In genomic region chr9:56133970-56134369, GRCm38 (mm10) we compare ENCODE assay signal across 22 mouse cellular contexts. TPM values are rescaled to one million over a fixed set of nuclear protein-coding genes. Genes with fewer than 3 reads are reported as not detected.
DNase-seq lines count a peak whose midpoint lies in the region; ATAC-seq and TF ChIP-seq lines count a peak whose summit lies in the region.
"Had no signal": no experiment of that assay in that cellular context is flagged by ENCODE, and none has a peak within 500 bp of the region (broad histone marks: within the 10 kb centered on the region; RNA-seq: fewer than 3 reads in every experiment).

No protein-coding gene starts in this region.

- H3K4me2 ChIP-seq in heart, embryonic 12.5 days: no peak overlapping the region
- H3K4me2 ChIP-seq in heart, embryonic 16.5 days (ENCODE audit: low read depth, low read length): no peak overlapping the region
- no peak overlapping the region for H3K4me2 ChIP-seq in lung, embryonic 14.5 days
- H3K4me2 ChIP-seq in lung, postnatal 0 days (replicated peaks; ENCODE audit: low read depth, low read length): no peak overlapping the region
- H3K4me2 ChIP-seq: embryonic facial prominence, embryonic 13.5 days; forebrain, embryonic 13.5 days; hindbrain, embryonic 14.5 days had no signal

- H3K36me3 ChIP-seq in heart, embryonic 12.5 days: peaks cover 72% of the 10 kb centered on the region
- H3K36me3 ChIP-seq in heart, embryonic 16.5 days (ENCODE audit: control insufficient read depth, insufficient read depth): peaks cover 31% of the 10 kb centered on the region
- peaks cover 88% of the 10 kb centered on the region for H3K36me3 ChIP-seq in lung, embryonic 14.5 days (ENCODE audit: insufficient read depth)
- H3K36me3 ChIP-seq in lung, postnatal 0 days (ENCODE audit: insufficient read depth, low read length): peaks cover 7% of the 10 kb centered on the region; the same call in 1 of the 2 replicates

- 0 out of 2 replicates have a peak overlapping the region, but pooled peaks have one; percentile 24 for H3K27ac ChIP-seq in heart, embryonic 12.5 days (ENCODE audit: poor library complexity, severe bottlenecking)
- H3K27ac ChIP-seq in heart, embryonic 16.5 days (ENCODE audit: low read length): peak overlapping the region; percentile 69
- H3K27ac ChIP-seq in lung, embryonic 14.5 days (ENCODE audit: low read depth): 0 out of 2 replicates have a peak overlapping the region, but pooled peaks have one; percentile 8
- H3K27ac ChIP-seq in lung, postnatal 0 days (ENCODE audit: low read length): no peak overlapping the region
- H3K27ac ChIP-seq: embryonic facial prominence, embryonic 13.5 days; forebrain, embryonic 13.5 days; gastrocnemius, adult 2 months; hindbrain, embryonic 10.5 days; hindbrain, embryonic 14.5 days had no signal

- H3K4me1 ChIP-seq in heart, embryonic 12.5 days (replicated peaks): peaks cover 49% of the 10 kb centered on the region
- peaks cover 47% of the 10 kb centered on the region for H3K4me1 ChIP-seq in heart, embryonic 16.5 days (ENCODE audit: control insufficient read depth, insufficient read depth, low read length)
- H3K4me1 ChIP-seq in lung, embryonic 14.5 days (ENCODE audit: insufficient read depth): no peaks in the 10 kb centered on the region
- H3K4me1 ChIP-seq in lung, postnatal 0 days (ENCODE audit: insufficient read depth, low read depth, low read length): no peaks in the 10 kb centered on the region
- H3K4me1 ChIP-seq: forebrain, embryonic 13.5 days; hindbrain, embryonic 10.5 days had no signal

- no peak for TF ChIP-seq EP300 in lung, postnatal 0 days (IDR thresholded peaks at IDR 0.05)

- intact Hi-C loops in heart, postnatal 36 days (cut with DNase I): no loop called here
- intact Hi-C loops in heart, postnatal 14 days (cut with DNase I): no loop called here

- no peak for DNase-seq in heart, postnatal 36 days
- DNase-seq in heart, postnatal 14 days: no peak
- DNase-seq in lung, embryonic 14.5 days: no peak
- DNase-seq in lung, postnatal 0 days (ENCODE audit: low spot score): no peak
- DNase-seq in Muller cell, postnatal 12 days (ENCODE audit: inconsistent ontology term): no peak
- no peak for DNase-seq in frontal cortex, postnatal 36 days (ENCODE audit: low spot score in 2 of 2)
- DNase-seq: adrenal gland, postnatal 10 days; cerebellum, adult 11 months; cerebellum, adult 8-10 months; cerebellum, postnatal 14 days; forebrain, postnatal 0 days; gastrocnemius, adult 2 months; gastrocnemius, postnatal 25 days; heart, postnatal 10 days; kidney, adult 11 months; kidney, adult 9 months had no signal

- 56% methylated on average over 5 of the region's 5 CpGs for WGBS in heart, embryonic 12.5 days
- 53% methylated on average over 5 of the region's 5 CpGs for WGBS in heart, embryonic 16.5 days
- 83% methylated on average over 5 of the region's 5 CpGs for WGBS in lung, embryonic 14.5 days
- WGBS in lung, postnatal 0 days: 73% methylated on average over 5 of the region's 5 CpGs

- no peak overlapping the region for H3K4me3 ChIP-seq in heart, embryonic 12.5 days
- no peak overlapping the region for H3K4me3 ChIP-seq in heart, embryonic 16.5 days (ENCODE audit: low read length)
- H3K4me3 ChIP-seq in lung, embryonic 14.5 days (ENCODE audit: low read depth, low read length): no peak overlapping the region
- no peak overlapping the region for H3K4me3 ChIP-seq in lung, postnatal 0 days (ENCODE audit: low read depth, low read length)
- H3K4me3 ChIP-seq: embryonic facial prominence, embryonic 13.5 days; forebrain, embryonic 13.5 days; gastrocnemius, adult 2 months; hindbrain, embryonic 10.5 days had no signal

- ATAC-seq in heart, embryonic 12.5 days (ENCODE audit: insufficient number of reproducible peaks, low FRiP score): no peak
- ATAC-seq in heart, embryonic 16.5 days (replicated peaks; ENCODE audit: extremely low read depth, insufficient read depth, low FRiP score): no peak
- no peak for ATAC-seq in lung, embryonic 14.5 days (ENCODE audit: insufficient read depth)
- ATAC-seq in lung, postnatal 0 days: no peak
- ATAC-seq: forebrain, embryonic 13.5 days; forebrain, postnatal 0 days had no signal

- no peak for TF ChIP-seq CTCF in lung, embryonic 14.5 days (IDR thresholded peaks at IDR 0.05; ENCODE audit: low read depth)
- TF ChIP-seq CTCF in lung, postnatal 0 days (IDR thresholded peaks at IDR 0.05): no peak

- H3K9ac ChIP-seq in heart, embryonic 12.5 days: no peak overlapping the region
- no peak overlapping the region for H3K9ac ChIP-seq in heart, embryonic 16.5 days (ENCODE audit: low read length)
- no peak overlapping the region for H3K9ac ChIP-seq in lung, embryonic 14.5 days
- H3K9ac ChIP-seq in lung, postnatal 0 days (replicated peaks; ENCODE audit: low read depth): no peak overlapping the region
- H3K9ac ChIP-seq: embryonic facial prominence, embryonic 13.5 days; forebrain, embryonic 13.5 days; forebrain, postnatal 0 days; hindbrain, embryonic 14.5 days had no signal

- H3K27me3 ChIP-seq in heart, embryonic 12.5 days (replicated peaks): no peaks in the 10 kb centered on the region
- H3K27me3 ChIP-seq in heart, embryonic 16.5 days (ENCODE audit: control insufficient read depth, insufficient read depth, low read length): no peaks in the 10 kb centered on the region
- H3K27me3 ChIP-seq in lung, embryonic 14.5 days (ENCODE audit: insufficient read depth, low read length): no peaks in the 10 kb centered on the region
- H3K27me3 ChIP-seq in lung, postnatal 0 days (replicated peaks; ENCODE audit: insufficient read depth, low read length): no peaks in the 10 kb centered on the region
- H3K27me3 ChIP-seq: embryonic facial prominence, embryonic 13.5 days; forebrain, embryonic 13.5 days had no signal

- H3K9me3 ChIP-seq in heart, embryonic 12.5 days (replicated peaks): no peaks in the 10 kb centered on the region
- no peaks in the 10 kb centered on the region for H3K9me3 ChIP-seq in heart, embryonic 16.5 days (replicated peaks; ENCODE audit: control insufficient read depth, low read length)
- no peaks in the 10 kb centered on the region for H3K9me3 ChIP-seq in lung, embryonic 14.5 days (ENCODE audit: low read depth, low read length)
- H3K9me3 ChIP-seq in lung, postnatal 0 days (ENCODE audit: low read length): no peaks in the 10 kb centered on the region
- H3K9me3 ChIP-seq: embryonic facial prominence, embryonic 13.5 days; forebrain, embryonic 13.5 days; hindbrain, embryonic 10.5 days had no signal

RNA-seq across cellular contexts. Expression of gene Tspan3, which starts 31.3 kb away (rescaled TPM):
- 397 and 400 TPM in 2 replicates for polyA plus RNA-seq in heart, embryonic 12.5 days (2016; fragmentation: Nextera tagmentation; extraction: Ambion mirVana)
- 100 to 1,000 TPM; 183 to 184 TPM for total RNA-seq in heart, postnatal 36 days (2021)
- 457 and 460 TPM in 2 replicates for polyA plus RNA-seq in heart, embryonic 16.5 days (2015; fragmentation: Nextera tagmentation; extraction: Ambion mirVana)
- 100 to 1,000 TPM; 194 to 199 TPM for total RNA-seq in heart, postnatal 14 days (2021)
- polyA plus RNA-seq in lung, embryonic 14.5 days (2014; fragmentation: Nextera tagmentation; extraction: Ambion mirVana): 483 and 491 TPM in 2 replicates
- polyA plus RNA-seq in lung, postnatal 0 days (2015; fragmentation: Nextera tagmentation; extraction: Ambion mirVana): 177 and 190 TPM in 2 replicates

RNA-seq across cellular contexts. Expression of gene Pstpip1, which starts 44.2 kb away (rescaled TPM):
- polyA plus RNA-seq in heart, embryonic 12.5 days (2016; fragmentation: Nextera tagmentation; extraction: Ambion mirVana): 0.60 and 0.81 TPM in 2 replicates
- total RNA-seq in heart, postnatal 36 days (2021): 1 to 10 TPM; 1.1 TPM
- 3.6 and 6.2 TPM in 2 replicates for polyA plus RNA-seq in heart, embryonic 16.5 days (2015; fragmentation: Nextera tagmentation; extraction: Ambion mirVana)
- 1 to 10 TPM; 1.1 to 3.2 TPM for total RNA-seq in heart, postnatal 14 days (2021)
- polyA plus RNA-seq in lung, embryonic 14.5 days (2014; fragmentation: Nextera tagmentation; extraction: Ambion mirVana): 0.83 and 0.99 TPM in 2 replicates
- polyA plus RNA-seq in lung, postnatal 0 days (2015; fragmentation: Nextera tagmentation; extraction: Ambion mirVana): 2.3 and 2.8 TPM in 2 replicates
